Mouse (Mus musculus): ENCODE data around the gene Rpl26.

Rpl26 gene

GRCm38 (mm10) chr11:68901351-68902046 is at the start of gene Rpl26:
TSS of gene Rpl26 (plus strand) at chr11:68901583.
- peak; percentile 99 for DNase-seq

DNA sequence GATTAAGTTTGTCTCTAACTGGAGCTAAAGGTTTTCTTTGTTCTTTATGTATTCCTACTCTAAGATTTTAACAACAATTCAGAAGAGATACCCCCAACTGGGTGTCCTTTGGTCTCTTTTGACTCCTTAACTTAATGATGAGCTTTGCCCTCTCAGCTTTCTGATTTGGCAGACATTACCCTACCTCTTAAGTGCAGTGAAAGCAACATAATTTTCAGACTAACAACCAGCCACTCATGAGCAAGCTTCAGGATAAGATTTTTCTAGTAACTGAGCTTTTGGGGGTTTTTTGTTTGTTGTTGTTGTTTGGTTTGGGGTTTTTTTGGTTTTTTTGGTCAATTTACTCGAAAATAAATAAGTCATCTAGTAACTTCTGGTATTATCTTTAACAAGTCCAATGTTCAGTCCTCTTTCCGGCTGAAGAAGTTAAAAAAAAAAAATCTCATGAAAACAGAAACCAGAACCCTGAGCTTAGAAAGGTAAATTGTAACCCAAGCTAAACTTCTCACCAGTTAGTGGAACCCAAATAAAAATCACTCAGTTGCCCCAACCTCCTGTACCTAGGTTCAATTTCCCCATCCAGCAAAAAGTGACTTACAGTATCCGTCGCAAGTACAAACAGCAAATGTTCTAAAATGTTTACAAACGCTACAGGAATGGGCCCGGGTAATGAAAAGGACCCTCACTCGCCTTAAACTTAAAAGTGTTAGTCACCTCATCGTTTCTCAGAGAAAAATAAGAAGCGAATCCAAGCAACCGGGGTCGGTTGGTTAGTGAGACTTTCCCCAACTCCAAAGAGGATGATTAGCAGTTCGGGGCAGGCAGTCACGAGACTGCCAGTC is 49.5 kb upstream of the Rpl26 start:
- no peak for DNase-seq

DNA sequence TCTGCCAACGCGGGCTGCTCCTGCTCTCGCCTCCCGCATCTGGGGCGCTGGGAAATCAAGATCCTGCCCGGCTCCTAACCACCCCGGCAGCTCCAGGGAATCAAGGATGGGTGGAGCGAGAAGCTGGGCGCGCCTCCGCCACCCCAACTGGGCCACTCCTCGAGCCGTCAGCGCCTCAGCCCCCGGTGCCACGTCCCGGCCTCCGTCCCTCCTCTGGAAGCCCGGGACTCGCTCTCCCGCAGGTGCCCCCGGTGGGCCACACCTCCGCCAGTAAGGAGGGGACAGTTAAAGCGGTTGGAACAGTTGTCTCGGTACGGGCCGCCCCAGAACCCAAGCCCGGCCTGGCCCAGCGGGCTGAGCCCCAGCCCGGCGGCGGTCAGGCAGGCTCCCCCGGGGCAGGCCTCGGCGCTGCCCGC is 48.9 kb upstream of the Rpl26 start:
- DNase-seq, result peak; percentile 88

DNA sequence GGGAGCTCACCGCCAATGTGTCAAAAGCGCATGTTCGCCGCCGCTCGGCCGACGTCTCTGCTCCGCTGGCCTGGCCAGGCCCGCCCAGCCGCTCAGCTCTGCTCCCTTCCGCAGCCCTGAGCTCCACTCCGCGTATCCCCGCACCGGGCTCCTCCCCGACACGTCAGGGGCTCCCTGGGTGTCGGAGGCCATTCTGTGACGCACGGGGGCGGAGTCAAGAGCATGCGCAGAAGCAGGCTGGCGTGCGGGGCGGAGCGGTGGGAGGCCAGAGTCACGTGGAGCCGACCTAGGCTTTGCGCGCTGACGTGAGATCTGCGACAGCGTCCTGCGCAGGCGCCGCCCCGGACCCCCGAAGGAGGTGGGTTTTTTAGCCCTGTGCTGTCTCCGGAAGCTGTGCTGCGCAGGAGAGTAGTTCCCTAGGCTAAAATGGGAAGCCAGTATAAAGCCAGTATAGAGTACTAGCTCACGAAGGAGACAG is 48.4 kb upstream of the Rpl26 start:
- peak; percentile 100 for DNase-seq

DNA sequence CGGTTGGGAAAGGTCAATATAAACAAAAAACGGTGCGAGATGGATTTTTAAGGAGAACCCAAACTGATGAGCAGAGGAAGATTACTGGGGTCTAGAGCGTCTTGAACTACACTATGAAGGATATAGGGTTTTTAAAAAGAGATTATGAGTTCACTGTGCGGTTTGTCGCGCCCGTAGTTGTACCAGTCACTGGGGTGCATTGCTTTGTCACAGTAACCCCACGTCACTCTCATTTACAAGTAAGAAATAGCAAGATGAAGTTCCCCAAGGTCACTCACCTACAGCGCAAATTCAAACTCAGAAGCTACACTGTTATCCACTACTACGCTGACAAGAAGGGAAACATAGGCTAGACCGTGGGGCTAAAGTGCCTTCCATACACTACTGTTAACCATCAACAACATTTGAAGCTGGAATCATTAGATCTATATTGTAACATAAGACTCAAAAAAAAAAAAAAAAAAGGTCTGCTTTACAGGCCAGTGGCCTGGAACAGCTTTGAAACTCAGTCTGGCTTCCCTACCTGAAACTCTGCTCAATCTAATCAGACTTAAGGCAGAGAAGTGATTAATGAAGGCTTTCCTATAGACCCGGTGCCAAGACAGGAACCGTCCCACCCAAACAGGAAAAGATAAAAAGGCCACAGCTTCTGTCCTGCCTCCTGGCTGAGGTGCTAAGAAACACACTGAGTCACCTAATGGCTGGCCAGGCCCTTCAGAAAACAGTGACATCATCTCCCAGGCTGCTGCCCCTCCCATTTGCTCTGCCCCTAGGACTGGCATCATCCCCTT is 47.6 kb upstream of the Rpl26 start:
- DNase-seq, result peak; percentile 81

GRCm38 (mm10) chr11:68854621-68855020 is 46.8 kb upstream of the Rpl26 start:
- no peak for DNase-seq

DNA sequence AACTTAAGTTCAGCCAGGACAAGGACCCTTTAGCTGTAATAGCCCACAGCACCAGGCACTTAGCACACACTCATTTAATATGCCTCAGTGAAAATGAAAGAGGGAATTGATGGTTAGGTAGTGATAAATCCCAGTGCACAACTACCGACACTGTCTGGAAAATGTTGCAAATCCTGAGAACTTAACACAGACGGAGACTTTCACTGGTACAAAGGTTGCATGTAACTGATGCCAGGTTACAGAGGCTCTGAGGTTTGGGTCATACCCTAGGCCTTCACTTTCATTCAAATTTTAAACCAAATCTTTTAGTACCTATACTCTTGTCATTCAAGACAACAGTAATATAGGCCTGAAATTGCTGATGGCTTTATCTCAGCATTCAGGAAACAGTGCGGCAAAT is 44.1 kb upstream of the Rpl26 start:
- no peak for DNase-seq

DNA sequence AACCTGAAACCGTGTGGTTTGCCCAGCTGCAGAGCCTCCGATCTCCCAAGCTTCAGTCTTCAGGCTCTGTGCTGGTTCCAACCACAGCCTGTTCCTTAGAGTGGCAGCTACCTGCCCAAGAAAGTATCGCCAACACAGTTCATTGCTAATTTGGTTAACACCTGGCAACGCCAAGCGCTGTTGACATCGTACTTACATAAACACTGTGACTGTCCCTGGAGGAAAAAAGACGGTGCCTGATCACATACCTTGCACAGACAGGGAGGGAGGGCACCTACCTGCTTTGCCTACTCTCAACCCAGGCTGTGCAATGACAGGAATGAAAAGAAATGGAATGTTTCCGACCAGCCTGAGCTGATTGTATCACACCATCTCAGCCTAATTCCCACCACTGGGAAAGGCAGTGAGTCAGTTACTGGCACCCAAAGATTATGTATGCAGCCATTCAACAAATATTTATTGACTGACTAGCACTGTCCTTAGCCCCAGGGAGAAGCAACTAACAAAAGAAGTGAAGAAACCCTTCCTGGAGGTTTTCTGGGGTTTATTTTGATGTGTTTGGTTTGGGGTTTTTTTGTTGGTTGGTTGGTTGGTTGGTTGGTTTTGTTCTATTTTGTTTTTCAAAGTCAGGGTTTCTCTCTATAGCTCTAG is 41.3 kb upstream of the Rpl26 start:
- no peak for DNase-seq

- no peak for DNase-seq
These were observed 39.1 kb upstream of the Rpl26 start for GRCm38 (mm10) chr11:68862260-68862659.

DNA sequence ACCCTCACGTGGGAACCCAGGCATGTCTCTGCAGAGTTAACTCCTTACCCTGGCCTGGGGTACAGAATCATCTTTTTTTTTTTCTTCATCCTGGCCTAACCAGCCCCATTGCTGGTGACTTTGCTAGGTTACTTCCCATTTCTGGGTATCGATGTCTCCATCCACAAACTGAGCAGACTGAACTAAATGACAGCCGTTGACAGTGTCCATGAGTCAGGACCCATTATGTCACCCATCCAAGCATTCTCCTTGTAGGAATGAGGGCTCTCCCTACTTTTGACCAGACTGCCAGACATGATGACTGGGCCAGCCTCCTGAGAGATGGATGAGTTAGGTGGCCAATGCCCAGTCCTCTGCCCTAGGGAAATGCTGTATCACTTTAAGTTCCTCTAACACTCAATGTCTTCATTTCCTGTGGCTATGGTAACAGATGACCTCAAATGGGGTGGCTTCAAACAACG is 37.7 kb upstream of the Rpl26 start:
- peak; percentile 46 for DNase-seq

- peak; percentile 95 for DNase-seq
These were observed 36.7 kb upstream of the Rpl26 start for GRCm38 (mm10) chr11:68864544-68865189.

- no peak for DNase-seq
These were observed 30.1 kb upstream of the Rpl26 start for GRCm38 (mm10) chr11:68871277-68871676.

DNA sequence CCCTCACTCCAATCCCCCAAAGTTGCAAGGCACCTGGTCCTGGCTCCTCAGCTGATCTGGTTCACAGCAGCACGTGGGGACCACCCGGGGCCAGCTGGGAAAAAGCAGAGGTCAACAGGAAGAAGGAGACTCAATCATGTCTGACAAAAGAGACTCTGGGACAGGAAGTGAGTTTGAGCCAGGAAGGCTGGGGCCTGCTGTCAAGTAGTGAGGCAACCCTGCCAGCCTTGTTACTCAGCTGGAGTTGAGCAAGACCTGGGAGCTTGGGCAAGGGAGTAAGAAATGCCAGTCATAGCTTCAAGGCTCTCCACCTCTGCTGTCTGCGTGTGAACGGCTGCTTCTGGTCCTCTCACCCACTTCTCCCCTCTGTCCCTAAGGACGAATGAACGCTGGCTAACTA is 29.6 kb upstream of the Rpl26 start, which contains the start of gene Ndel1:
Gene Ndel1, minus strand, starts transcription at position 111 of the 400 bp plus-strand sequence.
- peak; percentile 88 for DNase-seq

DNA sequence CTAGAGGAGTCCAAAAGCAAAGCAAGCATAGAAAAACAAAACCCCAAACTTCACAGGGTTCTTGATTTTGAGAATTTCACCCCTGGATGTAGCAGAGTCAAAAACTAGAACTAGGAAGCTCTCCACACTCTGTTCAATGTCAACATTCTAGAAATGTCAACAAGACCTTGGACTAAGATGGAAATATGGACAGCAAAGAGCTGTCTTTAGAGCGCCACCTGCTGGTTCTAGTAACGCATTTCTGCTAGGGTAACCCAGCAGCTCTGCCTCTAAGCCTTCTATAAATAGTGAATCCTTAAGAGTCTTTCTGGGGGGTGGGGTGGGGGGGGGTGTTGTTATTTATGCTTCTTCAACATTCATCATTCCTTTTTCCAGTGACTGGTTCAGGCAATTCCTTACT is 26.5 kb upstream of the Rpl26 start:
- peak; percentile 81 for DNase-seq

DNA sequence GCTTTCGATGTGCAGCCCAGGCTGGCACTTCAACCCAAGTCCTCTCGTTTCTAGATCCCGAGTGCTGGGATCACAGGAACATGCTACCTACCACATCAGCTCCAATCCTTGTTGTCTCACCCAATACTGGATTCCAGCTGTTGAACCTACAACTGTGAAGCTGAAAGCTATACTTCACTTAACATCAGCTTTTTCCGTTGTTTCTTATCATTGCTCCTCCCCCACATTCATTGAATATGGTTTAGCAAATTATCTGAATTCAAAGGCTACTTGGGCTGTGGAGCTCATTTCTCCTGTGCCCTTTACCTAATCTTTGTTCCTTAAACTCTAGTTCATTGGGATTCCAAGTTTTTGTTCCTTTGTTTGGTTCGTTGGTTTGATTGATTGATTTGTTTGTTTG is 22.6 kb upstream of the Rpl26 start:
- DNase-seq, result no peak

GRCm38 (mm10) chr11:68882107-68882506 is 19.3 kb upstream of the Rpl26 start:
- DNase-seq, result no peak

DNA sequence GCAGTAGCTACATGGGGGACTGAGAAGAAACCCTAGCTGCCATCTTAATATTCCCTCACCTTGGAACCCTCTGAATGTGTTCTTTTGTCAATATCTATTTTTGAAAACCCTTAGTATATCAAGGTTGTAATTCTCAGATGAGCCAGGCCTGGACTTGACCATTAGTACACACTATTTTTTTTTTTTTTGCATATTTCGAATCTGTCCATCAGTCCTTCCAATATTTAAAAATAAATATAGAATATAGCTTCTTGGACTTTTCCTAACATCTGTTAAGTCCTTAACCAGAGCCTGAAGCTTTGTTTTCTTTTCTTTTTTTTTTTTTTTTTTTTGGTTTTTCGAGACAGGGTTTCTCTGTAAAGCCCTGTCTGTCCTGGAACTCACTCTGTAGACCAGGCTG is 17.5 kb upstream of the Rpl26 start:
- DNase-seq, result no peak

- no peak for DNase-seq
These were observed 17.0 kb upstream of the Rpl26 start for GRCm38 (mm10) chr11:68884368-68884767.

DNA sequence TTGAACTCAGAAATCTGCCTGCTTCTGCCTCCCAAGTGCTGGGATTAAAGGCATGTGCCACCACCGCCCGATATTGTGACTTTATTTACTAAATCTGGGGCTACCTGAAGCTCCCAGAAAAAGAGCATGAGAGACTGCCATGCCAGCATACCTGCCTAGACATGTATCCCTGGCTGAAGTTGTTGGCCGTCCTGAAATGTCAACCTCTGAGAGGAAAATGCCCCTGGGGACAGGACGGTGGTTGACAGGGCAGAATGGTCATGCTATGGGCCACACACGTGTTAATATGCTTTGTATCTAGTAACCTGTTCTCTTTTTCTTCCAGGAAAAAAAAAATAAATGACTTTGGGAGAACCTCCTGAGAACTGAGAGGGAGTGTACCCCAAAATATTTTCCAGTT is 15.3 kb upstream of the Rpl26 start:
- DNase-seq, result no peak

GRCm38 (mm10) chr11:68888253-68888652 is 13.1 kb upstream of the Rpl26 start, which contains the start of gene Rnf222:
TSS of gene Rnf222 (plus strand) at chr11:68888553.
- no peak for DNase-seq

- DNase-seq, result no peak
These were observed 12.7 kb upstream of the Rpl26 start for GRCm38 (mm10) chr11:68888653-68889052.

DNA sequence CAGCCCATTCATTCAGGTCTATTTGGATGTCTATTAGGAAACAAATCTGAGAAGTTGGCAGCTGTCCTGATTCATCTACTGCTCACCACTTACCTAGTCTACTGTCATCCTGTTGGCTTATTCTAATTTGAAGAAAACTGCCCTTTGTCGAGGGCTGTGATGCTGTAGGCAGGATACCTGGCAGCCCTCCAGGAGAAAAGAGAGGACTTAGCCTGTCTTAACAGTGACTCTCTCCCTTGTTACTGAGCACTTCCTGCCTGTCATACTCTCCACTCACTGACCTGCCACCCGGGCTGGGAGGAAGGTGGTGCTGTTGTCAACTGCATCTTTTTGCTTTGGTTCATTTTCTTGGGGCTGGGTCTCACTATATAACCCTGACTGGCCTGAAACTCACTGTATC is 10.8 kb upstream of the Rpl26 start:
- DNase-seq, result peak; percentile 40
